Mouse (Mus musculus) forebrain, postnatal 0 days (tissue): ENCODE measurements around the gene Txnip. TPM values are rescaled to one million over a fixed set of nuclear protein-coding genes. Genes with fewer than 3 reads are reported as not detected.

Experiments used
- ATAC-seq: fragments of 200-750 bp; cut with Nextera tagmentation; 2 replicates; pipeline ENCODE4 v1.8.0; 2017; ENCODE audit warnings: mild to moderate bottlenecking, moderate library complexity
- DNase-seq: peaks from one replicate; pipeline ENCODE4 v3.0.0-alpha.2; 2015
- H3K27ac ChIP-seq: fragments of 300-500 bp; sonication (generic); 2 replicates; pipeline ENCODE4 v1.5.1; 2014; ENCODE audit warnings: low read depth, mild to moderate bottlenecking, antibody characterized with exemption, low read length, moderate library complexity, mixed read lengths
- H3K27me3 ChIP-seq: fragments of 300-500 bp; sonication (generic); 2 replicates; pipeline ENCODE4 v1.6.1; 2014; ENCODE audit warnings: mild to moderate bottlenecking, low read length, mixed read lengths; ENCODE audit not compliant: insufficient read depth
- H3K36me3 ChIP-seq: fragments of 300-500 bp; sonication (generic); 2 replicates; pipeline ENCODE4 v1.6.1; 2014; ENCODE audit warnings: mild to moderate bottlenecking, moderate library complexity; ENCODE audit not compliant: insufficient read depth
- H3K4me1 ChIP-seq: fragments of 300-500 bp; sonication (generic); 2 replicates; pipeline ENCODE4 v1.6.1; 2014; ENCODE audit warnings: antibody characterized with exemption; ENCODE audit not compliant: insufficient read depth
- H3K4me2 ChIP-seq: fragments of 300-500 bp; sonication (generic); 2 replicates; pipeline ENCODE4 v1.6.1; 2014; ENCODE audit warnings: low read depth, mild to moderate bottlenecking, moderate library complexity
- H3K4me3 ChIP-seq: fragments of 300-500 bp; sonication (generic); 2 replicates; pipeline ENCODE4 v1.5.1; 2014; ENCODE audit warnings: low read depth, low read length, mixed read lengths
- H3K9ac ChIP-seq: fragments of 300-500 bp; sonication (generic); 2 replicates; pipeline ENCODE4 v1.6.1; 2014; ENCODE audit warnings: mild to moderate bottlenecking
- H3K9me3 ChIP-seq: fragments of 300-500 bp; sonication (generic); 2 replicates; pipeline ENCODE4 v1.6.1; 2016; ENCODE audit warnings: low read length
- CTCF ChIP-seq: sonication (generic); IDR thresholded peaks from 2 replicates; pipeline ENCODE4 v1.5.1; 2016; ENCODE audit warnings: antibody characterized with exemption, control low read depth, low read depth
- WGBS: fragments of 180-500 bp; shearing (Covaris S2); extraction: QIAGEN DNeasy Blood & Tissue Kit; methylation state at CpG from one replicate; pipeline ENCODE4 v1.1.7; 2014; 5-methylcytosine and 5-hydroxymethylcytosine counted together
- polyA plus RNA-seq: library from polyadenylated mRNA; unstranded; fragments of >200 nt; fragmentation: Nextera tagmentation; extraction: Ambion mirVana; gene quantifications from 2 replicates; pipeline ENCODE4 v1.2.1, GENCODE M21; 2015
- total RNA-seq: library from RNA; depleted of rRNA; stranded (reverse); fragments of >200 nt; gene quantifications from 2 replicates; pipeline ENCODE4 v1.2.3, GENCODE M21; 2014

Txnip gene
- total and polyA plus RNA-seq, 2 experiments from 2014 or later = 116 to 176 TPM

GRCm38 (mm10) chr3:96597435-96597891 lies 39.7 kb downstream of the Txnip start:
- TF ChIP-seq CTCF = no peak
- Histone ChIP-seq H3K9ac (peak overlapping the region; percentile 81), H3K4me1 (peaks cover 24% of the 10 kb centered on the region), H3K4me2 (peak overlapping the region; percentile 100), H3K9me3 (no peaks in the 10 kb centered on the region), H3K27ac (peak overlapping the region; percentile 90), H3K36me3 (no peaks in the 10 kb centered on the region), H3K27me3 (no peaks in the 10 kb centered on the region), H3K4me3 (peak overlapping the region; percentile 59)
- under 1% methylated on average over 40 of the region's 40 CpGs for WGBS
- ATAC-seq (peak; percentile 1; the same call in 1 of the 2 replicates), DNase-seq (peak; percentile 74)

GRCm38 (mm10) chr3:96598156-96599068 lies 40.7 kb downstream of the Txnip start:
- Histone ChIP-seq H3K9me3 (no peaks in the 10 kb centered on the region), H3K4me2 (peak overlapping the region; percentile 100), H3K4me1 (peaks cover 16% of the 10 kb centered on the region), H3K9ac (peak overlapping the region; percentile 81), H3K36me3 (no peaks in the 10 kb centered on the region), H3K27me3 (no peaks in the 10 kb centered on the region), H3K4me3 (peak overlapping the region; percentile 59), H3K27ac (peak overlapping the region; percentile 90)
- DNase-seq (peak; percentile 76), ATAC-seq (no peak)
- WGBS = 2% methylated on average over 54 of the region's 54 CpGs
- TF ChIP-seq CTCF = no peak

- no peak overlapping the region for H3K9ac ChIP-seq
- no peaks in the 10 kb centered on the region for H3K27me3 ChIP-seq
- 55% methylated on average over 8 of the region's 8 CpGs for WGBS
- H3K4me2 ChIP-seq = peak overlapping the region; percentile 100
- no peaks in the 10 kb centered on the region for H3K36me3 ChIP-seq
- H3K4me1 ChIP-seq = peaks cover 19% of the 10 kb centered on the region
- peak overlapping the region; percentile 59; the same call in 1 of the 2 replicates for H3K4me3 ChIP-seq
- ATAC-seq (no peak), DNase-seq (no peak)
- H3K27ac ChIP-seq = no peak overlapping the region
- no peaks in the 10 kb centered on the region for H3K9me3 ChIP-seq
- TF ChIP-seq CTCF = no peak
These were observed 41.3 kb downstream of the Txnip start for GRCm38 (mm10) chr3:96599069-96599393.

- Histone ChIP-seq H3K4me2 (peak overlapping the region; percentile 100; the same call in 1 of the 2 replicates), H3K27ac (no peak overlapping the region), H3K36me3 (no peaks in the 10 kb centered on the region), H3K4me1 (peaks cover 23% of the 10 kb centered on the region), H3K4me3 (no peak overlapping the region), H3K9ac (no peak overlapping the region), H3K9me3 (no peaks in the 10 kb centered on the region), H3K27me3 (no peaks in the 10 kb centered on the region)
- WGBS = 84% methylated on average over 3 of the region's 3 CpGs
- DNase-seq = no peak
- no peak for TF ChIP-seq CTCF
- no peak for ATAC-seq
These were observed 41.7 kb downstream of the Txnip start for GRCm38 (mm10) chr3:96599411-96599810.

GRCm38 (mm10) chr3:96600639-96601250 lies 43.0 kb downstream of the Txnip start, which contains the start of gene Lix1l:
Gene Lix1l (plus strand): TSS chr3:96601149.
- DNase-seq (peak; percentile 95), ATAC-seq (peak; percentile 92)
- peak within 1 kb of the TSS; percentile 92 for H3K27ac ChIP-seq
- peaks cover 3% of the 10 kb centered on the region; the same call in 1 of the 2 replicates for H3K36me3 ChIP-seq
- H3K4me3 ChIP-seq = peak within 1 kb of the TSS; percentile 81
- TF ChIP-seq CTCF = no peak
- under 1% methylated on average over 27 of the region's 27 CpGs for WGBS
- peak within 1 kb of the TSS; percentile 70 for H3K4me2 ChIP-seq
- H3K27me3 ChIP-seq = no peaks in the 10 kb centered on the region
- no peaks in the 10 kb centered on the region for H3K9me3 ChIP-seq
- H3K4me1 ChIP-seq = peaks cover 31% of the 10 kb centered on the region
- H3K9ac ChIP-seq = peak within 1 kb of the TSS; percentile 81

- Histone ChIP-seq H3K9me3 (no peaks in the 10 kb centered on the region), H3K27ac (peak overlapping the region; percentile 92), H3K4me1 (peaks cover 29% of the 10 kb centered on the region), H3K27me3 (no peaks in the 10 kb centered on the region), H3K4me3 (peak overlapping the region; percentile 81), H3K9ac (peak overlapping the region; percentile 81), H3K36me3 (peaks cover 3% of the 10 kb centered on the region; the same call in 1 of the 2 replicates), H3K4me2 (peak overlapping the region; percentile 70)
- ATAC-seq (peak; percentile 34), DNase-seq (peak; percentile 82)
- no peak for TF ChIP-seq CTCF
- WGBS = 1% methylated on average over 28 of the region's 40 CpGs
These were observed 43.6 kb downstream of the Txnip start for GRCm38 (mm10) chr3:96601251-96601787.
